Mouse (Mus musculus) skeletal muscle tissue, adult 2 months (tissue): ENCODE results near the gene Aspn.

Source experiments
- DNase-seq: peaks from one replicate; pipeline ENCODE4 v3.0.0-alpha.2; 2012; ENCODE audit warnings: low read depth, low spot score

The Aspn gene

DNA sequence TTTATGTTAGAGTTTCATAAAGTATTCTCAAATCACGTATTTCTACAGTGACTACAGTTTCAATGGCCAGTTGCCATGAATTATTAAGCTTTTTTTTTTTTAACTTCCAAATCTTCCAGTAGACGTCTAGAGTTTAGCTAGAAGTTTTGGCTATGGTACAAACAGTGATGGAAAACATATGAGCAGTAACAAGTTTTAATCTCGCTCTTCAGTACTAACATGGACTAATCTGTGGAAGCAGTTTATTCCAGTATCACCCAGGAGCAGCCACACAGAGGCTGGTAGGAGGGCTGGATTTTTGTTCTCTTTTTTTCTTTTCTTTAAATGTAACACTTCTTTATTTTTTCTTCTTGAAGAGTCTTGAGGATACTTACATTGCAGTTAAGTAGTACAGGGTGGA lies at the start of gene Aspn:
Aspn (plus strand) TSS at position 165 of the 400 bp plus-strand sequence.
- DNase-seq = peak; percentile 49

DNA sequence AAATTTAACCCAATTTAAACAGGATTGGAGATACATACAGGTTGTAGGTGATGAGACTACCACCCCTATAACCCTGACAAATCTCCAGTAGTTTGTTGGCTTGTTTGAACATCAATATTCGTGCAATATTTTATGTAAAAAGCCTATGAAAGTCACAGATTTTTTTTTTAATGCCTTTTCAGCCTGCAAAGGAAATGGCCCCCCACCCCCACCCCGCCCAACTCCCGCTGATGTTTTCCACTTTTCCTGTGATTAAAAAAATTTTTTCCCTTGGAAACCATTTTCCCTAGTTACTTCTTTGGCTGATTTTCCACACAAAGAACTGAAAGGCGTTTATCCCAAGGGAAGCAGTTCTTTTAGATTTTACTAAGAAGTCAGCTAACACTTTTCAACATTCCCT lies 39.7 kb upstream of the Aspn start, which contains the start of gene Ecm2:
Ecm2 (plus strand) TSS at position 301 of the 400 bp plus-strand sequence.
- peak; percentile 30 for DNase-seq

- DNase-seq = no peak
Measured at GRCm38 (mm10) chr13:49505776-49506175, 38.5 kb upstream of the Aspn start.

- peak; percentile 47 for DNase-seq
Measured at GRCm38 (mm10) chr13:49507176-49507575, 37.1 kb upstream of the Aspn start.

DNA sequence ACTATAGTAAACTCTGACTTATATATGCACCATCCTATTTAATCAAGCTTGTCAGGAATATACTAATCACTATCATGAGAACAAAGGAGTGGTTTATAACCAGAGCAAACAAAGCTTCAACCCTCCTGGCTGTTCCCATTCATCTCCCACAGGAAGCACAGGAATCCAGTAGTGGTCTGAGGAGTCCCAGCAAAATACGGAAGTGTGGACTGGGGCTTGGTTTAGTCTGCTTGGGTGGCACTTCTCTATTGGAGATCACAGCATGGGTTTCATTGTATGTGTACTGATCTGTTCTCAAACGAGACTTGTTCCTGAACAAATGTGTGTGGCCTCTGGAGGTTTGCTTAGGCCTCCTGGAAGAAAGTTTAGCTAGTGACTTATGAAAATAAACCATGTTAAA lies 25.5 kb upstream of the Aspn start:
- DNase-seq = no peak

- DNase-seq = no peak
Measured at GRCm38 (mm10) chr13:49526235-49526634, 18.0 kb upstream of the Aspn start.

- no peak for DNase-seq
Measured at GRCm38 (mm10) chr13:49530636-49531035, 13.6 kb upstream of the Aspn start.

- DNase-seq = no peak
Measured at GRCm38 (mm10) chr13:49536946-49537345, 7.3 kb upstream of the Aspn start.

DNA sequence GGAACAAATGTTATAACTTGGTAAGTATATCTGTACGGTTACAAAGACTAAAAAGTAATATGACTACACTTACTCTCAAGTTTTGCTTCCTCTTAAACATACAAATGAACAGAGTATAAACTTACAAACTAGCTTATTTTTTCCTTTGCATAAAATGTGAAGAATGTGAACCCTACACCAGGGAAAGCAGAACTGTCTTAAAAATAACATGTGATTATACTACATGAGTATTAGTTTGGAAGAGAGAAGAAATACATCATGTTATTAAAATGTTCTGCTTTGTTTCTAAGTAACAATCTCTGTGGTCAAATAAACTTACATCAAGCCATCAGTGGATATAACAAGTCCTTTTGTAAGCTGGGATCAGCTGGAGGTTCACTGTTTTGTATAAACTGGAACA lies 5.5 kb upstream of the Aspn start:
- no peak for DNase-seq

DNA sequence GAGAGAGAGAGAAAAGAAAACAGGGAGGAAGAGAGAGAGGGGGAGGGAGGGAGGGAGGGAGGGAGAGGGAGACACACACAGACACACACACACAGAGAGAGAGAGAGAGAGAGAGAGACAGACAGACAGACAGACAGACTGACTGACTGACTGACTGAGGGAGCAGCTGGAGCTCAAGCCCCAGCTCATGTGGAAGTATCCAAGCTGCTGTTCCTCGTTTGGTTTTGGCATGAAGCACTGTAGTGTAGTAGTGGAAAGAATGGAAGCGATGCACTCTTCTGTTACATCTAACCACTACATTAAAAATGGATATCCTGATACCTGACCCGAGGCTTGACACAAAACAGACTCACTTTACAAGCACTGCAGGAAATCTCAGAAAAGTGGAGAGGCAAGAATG lies 1.4 kb downstream of the Aspn start:
- peak; percentile 49 for DNase-seq

- peak; percentile 76 for DNase-seq
Measured at GRCm38 (mm10) chr13:49546517-49546916, 2.3 kb downstream of the Aspn start.

- no peak for DNase-seq
Measured at GRCm38 (mm10) chr13:49547563-49548150, 3.4 kb downstream of the Aspn start.

GRCm38 (mm10) chr13:49549616-49550015 lies 5.4 kb downstream of the Aspn start:
- no peak for DNase-seq

- no peak for DNase-seq
Measured at GRCm38 (mm10) chr13:49554519-49554918, 10.3 kb downstream of the Aspn start.

DNA sequence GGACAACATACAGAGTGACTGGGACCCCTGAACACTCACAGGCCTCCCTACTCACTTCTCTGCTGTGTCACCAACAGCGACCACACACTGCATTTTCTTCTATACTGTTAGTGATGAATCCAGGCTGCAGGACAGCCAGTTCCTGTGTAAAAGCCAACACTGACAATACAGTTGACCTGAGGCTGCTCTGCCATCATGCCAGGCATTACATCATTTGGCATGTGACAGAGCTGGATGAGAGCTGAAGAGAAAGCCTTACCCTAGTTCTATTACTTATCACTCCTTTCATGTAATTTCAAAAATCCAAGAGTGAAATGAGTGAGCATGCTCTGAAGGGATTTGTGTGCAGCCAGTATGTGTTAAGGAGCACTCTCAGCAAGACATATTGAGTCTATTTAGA lies 12.0 kb downstream of the Aspn start:
- peak; percentile 64 for DNase-seq

DNA sequence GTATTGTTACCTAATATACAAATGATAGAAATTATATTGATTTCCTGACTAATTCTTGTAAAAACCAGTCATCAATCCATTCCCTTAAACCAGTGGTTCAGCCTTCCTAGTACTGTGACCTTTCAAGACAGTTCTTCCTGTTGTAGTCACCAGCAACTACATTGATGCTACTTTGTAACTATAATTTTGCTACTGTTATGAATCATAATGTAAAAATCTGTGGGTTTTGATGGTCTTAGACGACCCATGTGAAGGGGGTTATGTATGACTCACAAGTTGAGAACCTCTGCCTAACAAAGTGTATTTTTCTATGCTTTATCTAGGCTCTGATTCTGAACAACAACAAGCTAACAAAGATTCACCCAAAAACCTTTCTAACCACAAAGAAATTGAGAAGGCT lies 12.7 kb downstream of the Aspn start:
- DNase-seq = no peak

DNA sequence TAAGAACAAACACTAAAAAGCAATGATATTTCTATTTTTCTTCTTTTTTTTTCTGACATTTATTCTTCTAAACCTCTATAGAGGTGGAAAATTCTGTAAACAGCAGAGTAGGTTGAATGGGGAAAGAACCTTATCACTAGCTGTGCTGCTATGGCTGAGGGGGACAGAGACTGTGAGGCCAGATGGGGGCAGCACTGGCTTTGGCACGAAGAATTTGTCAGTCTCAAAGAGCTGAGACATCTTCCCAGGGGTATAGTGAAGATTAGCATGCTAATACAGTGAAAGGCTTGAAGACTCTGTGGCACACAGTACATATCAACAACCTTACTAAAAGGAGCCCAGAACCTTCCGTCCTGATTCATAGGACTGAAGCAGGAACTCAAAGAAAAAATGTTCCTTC lies 14.9 kb downstream of the Aspn start:
- peak; percentile 25 for DNase-seq

DNA sequence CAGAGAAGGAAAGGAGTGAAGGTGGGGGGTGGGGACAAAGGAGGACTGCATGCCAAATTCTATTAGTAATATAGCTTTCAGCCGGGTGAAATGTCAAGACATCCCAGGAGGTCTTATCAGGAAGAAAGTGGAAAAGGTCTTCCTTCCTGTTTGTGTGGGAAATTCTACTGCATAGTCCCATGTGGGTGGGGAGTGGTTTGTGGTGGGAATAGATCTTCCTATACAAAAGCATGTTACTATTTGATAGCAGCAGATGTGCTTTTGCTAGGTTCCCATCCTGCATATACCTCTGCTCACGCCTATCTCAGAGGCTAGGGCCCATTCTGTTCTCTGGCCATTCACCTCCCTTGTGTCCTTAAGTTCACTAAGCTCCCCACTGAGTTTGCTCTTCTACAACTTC lies 16.6 kb downstream of the Aspn start:
- DNase-seq = no peak

- no peak for DNase-seq
Measured at GRCm38 (mm10) chr13:49564347-49564746, 20.1 kb downstream of the Aspn start.

GRCm38 (mm10) chr13:49570371-49570770 lies 26.1 kb downstream of the Aspn start:
- no peak for DNase-seq

DNA sequence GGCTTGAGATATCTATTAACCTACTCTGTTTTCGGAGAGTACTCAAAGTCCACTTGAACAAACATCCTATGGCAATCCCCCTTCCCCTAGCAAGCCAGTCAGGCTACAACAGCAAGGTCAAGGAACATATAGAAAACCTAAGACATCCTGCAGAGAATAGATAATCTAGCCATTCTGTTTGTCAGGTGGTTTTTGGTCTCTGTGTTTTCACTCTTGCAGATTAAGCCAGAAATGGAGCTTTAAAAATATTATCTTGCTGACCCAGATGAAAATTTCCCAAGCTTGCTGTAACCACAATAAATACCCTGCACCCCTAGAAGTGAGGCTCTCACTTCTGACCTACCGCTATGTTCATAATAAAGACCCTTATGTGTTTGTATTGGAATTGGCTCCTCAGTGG lies 27.2 kb downstream of the Aspn start:
- DNase-seq = no peak

DNA sequence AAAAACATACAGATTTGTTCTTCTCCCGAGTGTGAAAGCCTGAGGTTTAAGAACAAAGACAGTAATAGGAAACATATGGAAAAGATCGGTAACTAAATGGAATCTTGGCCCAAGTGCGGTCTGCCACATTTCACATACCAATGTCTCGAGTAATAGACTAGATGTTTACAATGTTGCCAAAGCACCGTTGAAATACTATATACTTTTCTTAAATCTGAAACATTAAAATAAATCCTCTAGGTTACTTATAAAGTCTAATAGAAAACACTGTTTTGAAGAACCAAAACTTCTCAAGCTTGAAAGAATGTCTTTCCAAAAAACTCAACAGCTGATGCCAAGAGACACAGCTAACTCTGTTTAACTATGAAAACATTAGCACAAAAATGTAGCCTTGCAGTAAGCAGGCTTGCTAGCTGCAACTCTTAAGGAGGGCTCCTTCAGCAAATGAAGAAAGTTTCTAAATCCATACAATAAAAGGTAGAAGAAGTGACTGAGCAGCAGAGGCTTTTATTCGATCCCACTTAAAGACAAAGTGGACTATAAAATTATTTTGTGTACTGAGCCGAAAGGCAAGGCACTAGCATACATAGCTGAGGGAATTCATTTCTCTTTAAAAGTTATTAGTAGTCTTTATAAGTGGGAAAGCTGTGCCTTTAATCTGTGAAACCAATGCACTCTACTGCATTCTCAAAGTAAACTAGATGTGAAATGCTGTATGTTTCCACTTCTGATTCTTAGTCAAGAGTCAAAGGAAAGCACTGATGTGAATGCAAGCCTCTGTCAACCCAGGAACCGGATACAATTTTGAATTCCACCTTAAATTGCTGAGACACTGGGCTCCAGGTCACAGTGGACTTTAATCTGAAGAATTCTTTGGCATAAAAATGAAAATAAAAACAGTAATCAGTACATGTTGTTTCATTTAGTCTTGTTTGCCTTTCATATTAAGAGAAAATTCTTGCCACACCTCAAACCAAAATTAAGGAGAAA lies 37.6 kb downstream of the Aspn start, which contains the start of gene Omd:
Omd (plus strand) TSS at position 922 of the 990 bp plus-strand sequence.
- peak; percentile 45 for DNase-seq

DNA sequence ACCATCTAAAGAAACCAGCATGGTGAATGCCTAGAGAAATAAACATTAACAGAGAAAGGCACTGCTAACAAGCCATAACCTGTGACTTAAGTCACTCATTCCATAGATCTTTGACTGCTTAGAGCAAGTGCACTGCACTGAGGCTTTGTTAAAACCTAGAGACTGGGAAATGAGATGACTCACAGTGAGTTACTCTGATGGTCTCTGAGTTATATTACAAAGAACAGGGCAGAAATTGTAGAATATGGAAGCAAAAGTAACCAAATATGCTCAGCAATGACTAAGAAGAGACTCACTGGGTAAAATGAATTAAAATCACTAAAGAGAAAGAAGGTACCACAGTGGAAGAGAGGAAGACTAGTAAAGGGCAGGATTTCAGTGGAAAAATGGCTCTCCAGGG lies 39.6 kb downstream of the Aspn start:
- no peak for DNase-seq
